Mouse (Mus musculus) splenic B cell, adult 2 months (primary cell): ENCODE data around the gene Tppp3.

Source experiments
- DNase-seq: peaks from one replicate; pipeline ENCODE4 v3.0.0-alpha.2; 2011; ENCODE audit warnings: low read depth, low spot score
- H3K27me3 ChIP-seq: 2 replicates; pipeline ENCODE4 v1.6.1; 2012; ENCODE audit warnings: mild to moderate bottlenecking, low read length, moderate library complexity, mixed read lengths; ENCODE audit not compliant: control insufficient read depth, poor library complexity, insufficient read depth, severe bottlenecking
- H3K36me3 ChIP-seq: 2 replicates; pipeline ENCODE4 v1.6.1; 2012; ENCODE audit warnings: mild to moderate bottlenecking, low read length, moderate library complexity, mixed read lengths; ENCODE audit not compliant: control insufficient read depth, poor library complexity, insufficient read depth, severe bottlenecking

Tppp3 gene

GRCm38 (mm10) chr8:105466246-105466645, 5.1 kb downstream of the Tppp3 start:
- H3K36me3 ChIP-seq: no peaks in the 10 kb centered on the region
- H3K27me3 ChIP-seq: no peaks in the 10 kb centered on the region
- DNase-seq: no peak

DNA sequence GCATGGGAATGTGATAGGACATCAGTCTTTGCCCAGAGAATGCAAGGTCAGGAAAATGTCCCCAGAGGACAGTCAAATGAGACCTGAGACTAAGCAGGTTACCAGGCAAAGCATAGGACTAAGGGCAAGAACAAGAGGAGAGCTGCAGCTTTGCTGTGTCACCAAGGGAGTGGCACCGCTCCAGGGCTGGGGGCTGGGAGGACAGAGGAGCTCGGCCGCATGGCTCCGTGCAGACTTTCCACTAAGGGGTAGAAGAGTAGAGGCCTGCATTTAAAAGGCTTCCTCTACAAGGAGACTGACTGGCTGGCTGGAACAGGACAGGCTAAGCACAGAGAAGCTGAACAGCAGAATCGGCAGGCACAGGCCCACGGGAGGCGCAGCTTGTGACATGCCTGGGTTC, 6.7 kb downstream of the Tppp3 start:
- Histone ChIP-seq H3K27me3 (no peaks in the 10 kb centered on the region), H3K36me3 (no peaks in the 10 kb centered on the region)
- DNase-seq: no peak

GRCm38 (mm10) chr8:105461085-105461803, 10.1 kb downstream of the Tppp3 start:
- Histone ChIP-seq H3K36me3 (no peaks in the 10 kb centered on the region), H3K27me3 (no peaks in the 10 kb centered on the region)
- DNase-seq: no peak

DNA sequence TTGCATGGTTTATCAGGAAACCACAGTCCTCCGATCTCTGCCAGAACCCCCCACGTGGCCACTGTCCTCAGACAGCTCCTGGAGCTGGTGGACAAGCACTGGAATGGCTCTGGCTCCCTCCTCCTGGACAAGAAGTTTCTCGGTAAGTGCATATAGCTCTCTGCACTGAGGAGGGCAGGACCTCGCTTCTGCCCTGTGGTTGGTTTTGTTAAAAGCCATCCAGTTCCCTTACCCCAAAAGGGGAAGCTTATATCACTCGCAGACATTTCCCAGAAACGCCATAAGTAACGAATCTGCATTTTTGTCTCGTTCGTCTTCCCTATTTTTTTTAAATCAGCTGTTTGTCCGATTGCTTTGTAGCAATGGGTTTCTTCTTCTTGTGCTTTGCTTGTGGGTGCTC, 16.1 kb downstream of the Tppp3 start:
- DNase-seq: no peak
- no peaks in the 10 kb centered on the region; the same call in 1 of the 2 replicates for H3K27me3 ChIP-seq
- H3K36me3 ChIP-seq: no peaks in the 10 kb centered on the region

- DNase-seq: no peak
- H3K27me3 ChIP-seq: no peaks in the 10 kb centered on the region; the same call in 1 of the 2 replicates
- H3K36me3 ChIP-seq: no peaks in the 10 kb centered on the region
These were observed 17.2 kb downstream of the Tppp3 start for GRCm38 (mm10) chr8:105454088-105454487.

- H3K27me3 ChIP-seq: no peaks in the 10 kb centered on the region; the same call in 1 of the 2 replicates
- DNase-seq: peak; percentile 5
- H3K36me3 ChIP-seq: no peaks in the 10 kb centered on the region
These were observed 18.0 kb downstream of the Tppp3 start for GRCm38 (mm10) chr8:105453296-105453695.

DNA sequence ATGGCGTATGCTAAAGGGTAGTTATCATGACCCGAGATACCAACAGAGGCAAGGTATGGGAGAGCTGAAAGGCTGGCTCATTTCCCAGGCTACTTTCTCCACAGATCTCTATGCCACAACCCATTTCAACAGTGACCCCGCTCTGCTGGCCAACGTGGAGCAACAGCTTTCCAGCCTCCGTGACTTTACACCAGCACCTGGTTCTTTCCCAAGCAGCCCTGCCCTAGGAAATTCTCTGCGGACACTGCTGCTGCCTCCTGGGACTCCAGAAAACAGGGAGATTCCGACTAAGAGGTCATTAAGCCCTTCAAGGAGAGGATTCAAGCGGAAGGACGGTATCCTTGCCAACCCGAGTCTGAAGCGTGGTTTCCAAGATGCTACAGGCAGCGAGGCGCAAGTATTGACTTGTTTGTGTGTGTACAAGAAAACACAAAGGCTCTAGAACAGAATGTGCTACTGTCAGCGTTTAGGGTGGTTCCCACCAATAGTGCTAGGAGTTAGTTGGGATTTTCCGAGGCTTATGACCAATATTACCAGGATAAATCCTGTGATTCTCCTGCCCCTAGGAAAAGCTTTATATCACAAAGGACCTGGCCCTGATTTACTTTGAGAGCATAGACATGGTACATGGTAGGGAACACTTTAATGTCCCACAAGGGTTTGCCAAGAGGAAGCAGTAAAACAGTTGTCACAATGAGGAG, 19.3 kb downstream of the Tppp3 start:
- no peaks in the 10 kb centered on the region for H3K36me3 ChIP-seq
- no peak for DNase-seq

GRCm38 (mm10) chr8:105450977-105451376, 20.3 kb downstream of the Tppp3 start:
- Histone ChIP-seq H3K27me3 (no peaks in the 10 kb centered on the region; the same call in none of the 2 replicates), H3K36me3 (no peaks in the 10 kb centered on the region)
- DNase-seq: no peak

More for the DNA sequence above, 19.3 kb downstream of the Tppp3 start:
- H3K27me3 ChIP-seq: no peaks in the 10 kb centered on the region; the same call in 1 of the 2 replicates

DNA sequence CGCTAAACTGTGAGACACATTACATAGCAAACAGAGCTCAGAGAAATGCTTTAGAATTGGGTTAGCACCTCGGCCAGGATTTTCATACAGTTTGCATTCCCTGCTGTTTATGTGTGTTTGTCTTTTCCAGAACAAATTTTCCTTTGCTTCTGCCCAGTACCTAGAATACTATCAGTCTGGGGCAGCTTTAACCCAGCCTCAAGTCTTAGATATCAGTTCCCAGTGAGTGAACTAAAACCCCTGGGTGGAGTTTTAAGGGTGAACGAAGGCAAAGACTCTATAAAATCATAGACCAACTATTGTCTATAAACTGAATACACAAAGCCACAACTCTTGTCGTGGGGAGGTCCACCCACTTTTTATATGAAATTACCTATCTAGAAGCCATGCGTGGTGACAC, 22.7 kb downstream of the Tppp3 start:
- Histone ChIP-seq H3K36me3 (no peaks in the 10 kb centered on the region), H3K27me3 (no peaks in the 10 kb centered on the region; the same call in 1 of the 2 replicates)
- DNase-seq: no peak

DNA sequence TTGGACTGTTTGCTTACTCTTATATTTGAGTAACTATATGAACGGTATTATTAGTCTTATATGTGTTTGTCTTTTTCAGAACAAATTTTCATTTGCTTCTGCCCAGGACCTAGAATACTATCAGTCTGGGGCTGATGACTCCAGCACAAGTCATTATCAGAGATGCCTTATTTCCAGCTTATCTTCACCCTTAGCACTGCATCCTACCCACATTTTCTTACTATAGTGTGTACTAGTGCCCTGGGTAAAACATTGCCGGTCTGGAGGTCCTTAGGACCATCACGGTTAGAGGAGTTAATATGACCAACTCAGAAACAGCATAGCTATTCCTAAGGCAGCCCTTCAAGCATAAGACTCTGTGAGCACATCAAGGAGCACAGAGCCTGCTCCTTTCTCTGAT, 23.1 kb downstream of the Tppp3 start:
- Histone ChIP-seq H3K36me3 (no peaks in the 10 kb centered on the region), H3K27me3 (no peaks in the 10 kb centered on the region; the same call in 1 of the 2 replicates)
- no peak for DNase-seq

GRCm38 (mm10) chr8:105446127-105446552, 25.2 kb downstream of the Tppp3 start:
- no peak for DNase-seq
- Histone ChIP-seq H3K27me3 (no peaks in the 10 kb centered on the region; the same call in 1 of the 2 replicates), H3K36me3 (no peaks in the 10 kb centered on the region)

DNA sequence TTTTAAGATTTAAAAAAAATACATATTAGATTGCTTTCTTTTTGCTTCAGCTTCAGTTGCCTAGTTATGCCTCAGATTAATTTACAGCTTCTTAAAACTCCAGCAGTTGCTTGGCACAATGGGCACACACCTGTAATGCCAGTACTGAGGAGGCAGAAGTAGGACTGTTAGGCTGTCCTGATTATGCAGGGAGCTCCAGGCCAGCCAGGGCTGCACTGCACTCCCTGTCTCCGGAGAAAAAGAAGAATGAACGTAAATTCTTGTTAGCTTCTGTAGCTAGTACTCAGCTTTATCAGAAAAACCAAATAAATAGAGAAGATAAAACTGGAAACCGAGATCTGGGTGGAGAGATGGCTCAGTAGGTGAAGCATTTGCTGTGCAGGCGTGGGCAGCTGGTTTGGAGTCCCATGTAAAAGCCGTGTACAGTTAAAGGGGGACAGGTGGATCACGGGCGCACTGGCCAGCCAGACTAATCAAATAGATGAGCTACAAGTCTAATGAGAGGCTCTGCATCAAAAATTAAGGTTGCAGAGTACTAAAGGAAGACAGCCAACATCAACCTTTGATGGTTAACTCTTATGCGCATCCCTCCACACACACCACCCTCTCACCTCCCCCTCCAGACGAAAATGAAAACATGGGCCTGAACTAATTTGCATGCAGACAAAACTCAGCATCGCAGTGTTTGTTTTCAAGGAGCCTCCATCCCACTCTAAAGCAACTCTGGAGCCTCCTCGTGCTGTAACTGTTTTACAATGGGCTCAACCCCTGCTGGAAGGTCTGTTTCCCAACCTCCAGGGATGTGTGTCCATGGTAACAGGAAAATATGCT, 25.8 kb downstream of the Tppp3 start:
- Histone ChIP-seq H3K27me3 (no peaks in the 10 kb centered on the region; the same call in 1 of the 2 replicates), H3K36me3 (no peaks in the 10 kb centered on the region)
- no peak for DNase-seq

DNA sequence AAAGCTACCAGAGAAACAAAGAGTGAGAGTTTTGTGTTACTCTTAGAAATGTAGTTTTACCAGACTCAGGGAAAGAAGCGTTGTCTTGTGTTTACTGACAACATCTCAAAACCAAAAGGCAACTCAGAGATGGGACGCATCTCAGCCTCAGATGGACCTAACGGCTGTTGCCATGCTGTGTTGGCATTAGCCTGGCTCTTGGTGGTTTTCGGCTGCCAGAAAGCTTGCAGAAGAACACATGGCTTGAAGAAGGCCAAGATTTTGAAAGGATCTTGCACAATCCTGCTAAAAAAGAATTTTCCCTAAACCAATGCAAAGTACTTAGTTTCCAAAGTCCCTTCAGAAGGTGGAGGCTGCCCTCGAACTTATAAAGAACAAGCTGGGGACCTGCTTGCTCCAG, 28.7 kb downstream of the Tppp3 start:
- Histone ChIP-seq H3K27me3 (no peaks in the 10 kb centered on the region; the same call in 1 of the 2 replicates), H3K36me3 (no peaks in the 10 kb centered on the region)
- no peak for DNase-seq

DNA sequence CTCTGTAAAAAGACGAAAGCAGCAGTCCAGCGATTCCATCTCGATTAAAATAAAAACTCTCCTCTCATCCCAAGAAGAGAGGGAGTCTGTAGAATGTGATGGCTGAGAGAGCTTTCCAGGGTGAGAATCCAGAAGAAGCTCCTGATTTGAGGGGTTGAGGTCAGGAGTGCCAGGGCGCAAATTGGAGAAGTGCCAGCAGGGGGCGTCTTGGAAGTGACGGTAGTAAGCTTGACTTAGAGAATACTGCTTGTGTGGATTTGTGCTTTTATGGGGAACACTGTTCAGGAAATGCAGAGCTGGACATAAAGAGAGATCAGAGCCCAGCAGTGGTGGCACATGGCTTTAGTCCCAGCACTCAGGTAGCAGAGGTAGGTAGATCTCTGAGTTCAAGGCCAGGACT, 29.9 kb downstream of the Tppp3 start:
- Histone ChIP-seq H3K36me3 (no peaks in the 10 kb centered on the region), H3K27me3 (no peaks in the 10 kb centered on the region; the same call in 1 of the 2 replicates)
- DNase-seq: peak; percentile 38
